In genomic region chr4:41635906-41636305, GRCm38 (mm10) we compare ENCODE assay signal across 13 mouse cellular contexts. TPM values are rescaled to one million over a fixed set of nuclear protein-coding genes. Genes with fewer than 3 reads are reported as not detected.
DNase-seq lines count a peak whose midpoint lies in the region; ATAC-seq and TF ChIP-seq lines count a peak whose summit lies in the region.
"Had no signal": no experiment of that assay in that cellular context is flagged by ENCODE, and none has a peak within 500 bp of the region (broad histone marks: within the 10 kb centered on the region; RNA-seq: fewer than 3 reads in every experiment).

No protein-coding gene starts in this region.

- peaks cover 34% of the 10 kb centered on the region for H3K27me3 ChIP-seq in heart, embryonic 10.5 days (ENCODE audit: insufficient read depth, poor library complexity, severe bottlenecking)
- peaks cover 2% of the 10 kb centered on the region; the same call in 1 of the 2 replicates for H3K27me3 ChIP-seq in midbrain, embryonic 11.5 days (ENCODE audit: control insufficient read depth, insufficient read depth, low read length)
- H3K27me3 ChIP-seq in midbrain, embryonic 16.5 days (ENCODE audit: control insufficient read depth, insufficient read depth, low read depth, low read length), result no peaks in the 10 kb centered on the region
- H3K27me3 ChIP-seq in limb, embryonic 11.5 days (ENCODE audit: control insufficient read depth, insufficient read depth, low read length), result peaks cover 9% of the 10 kb centered on the region; the same call in 1 of the 2 replicates

- WGBS in heart, embryonic 10.5 days, result 48% methylated on average over 2 of the region's 2 CpGs
- 58% methylated on average over 2 of the region's 2 CpGs for WGBS in midbrain, embryonic 11.5 days
- WGBS in midbrain, embryonic 16.5 days, result 67% methylated on average over 2 of the region's 2 CpGs
- WGBS in limb, embryonic 11.5 days, result 39% methylated on average over 2 of the region's 2 CpGs

- intact Hi-C loops in left cerebral cortex, adult 2 months (cut with DNase I), result no loop called here

- H3K9ac ChIP-seq in midbrain, embryonic 11.5 days (ENCODE audit: low read length), result no peak overlapping the region
- no peak overlapping the region for H3K9ac ChIP-seq in midbrain, embryonic 16.5 days (ENCODE audit: low read depth, low read length)
- H3K9ac ChIP-seq in limb, embryonic 11.5 days (ENCODE audit: low read length), result no peak overlapping the region

- peak overlapping the region; percentile 11 for H3K27ac ChIP-seq in heart, embryonic 10.5 days
- H3K27ac ChIP-seq in midbrain, embryonic 11.5 days (ENCODE audit: low read depth, low read length), result no peak overlapping the region
- no peak overlapping the region for H3K27ac ChIP-seq in midbrain, embryonic 16.5 days (ENCODE audit: low read length)
- no peak overlapping the region for H3K27ac ChIP-seq in limb, embryonic 11.5 days (replicated peaks; ENCODE audit: low read depth, low read length)
- no peak overlapping the region for H3K27ac ChIP-seq in left cerebral cortex, adult 2 months
- H3K27ac ChIP-seq: macrophage had no signal

- H3K4me3 ChIP-seq in heart, embryonic 10.5 days, result no peak overlapping the region
- no peak overlapping the region for H3K4me3 ChIP-seq in midbrain, embryonic 11.5 days (ENCODE audit: low read depth, low read length)
- no peak overlapping the region for H3K4me3 ChIP-seq in midbrain, embryonic 16.5 days (ENCODE audit: low read depth, low read length)
- no peak overlapping the region for H3K4me3 ChIP-seq in limb, embryonic 11.5 days (ENCODE audit: low read depth, low read length)
- no peak overlapping the region for H3K4me3 ChIP-seq in left cerebral cortex, adult 2 months

- TF ChIP-seq CTCF in left cerebral cortex, adult 2 months (IDR thresholded peaks at IDR 0.05), result no peak

- DNase-seq in heart, embryonic 10.5 days (ENCODE audit: low spot score), result no peak
- no peak for DNase-seq in heart, adult 18-20 months
- DNase-seq in midbrain, embryonic 11.5 days (ENCODE audit: low spot score, missing footprints), result peak; percentile 85
- peak; percentile 82 for DNase-seq in limb, embryonic 11.5 days (ENCODE audit: low spot score)
- DNase-seq in retina, embryonic 14.5 days (ENCODE audit: low spot score), result peak; percentile 57
- no peak for DNase-seq in left cerebral cortex, adult 2 months (ENCODE audit: extremely low spot score in 1 of 2, low spot score in 2 of 2)
- DNase-seq: adrenal gland, postnatal 25 days; cerebellum, adult 18-20 months; right cerebral cortex, postnatal 4 days had no signal

- peaks cover 6% of the 10 kb centered on the region; the same call in 1 of the 2 replicates for H3K36me3 ChIP-seq in heart, embryonic 10.5 days
- no peaks in the 10 kb centered on the region for H3K36me3 ChIP-seq in midbrain, embryonic 11.5 days (ENCODE audit: control insufficient read depth, insufficient read depth, low read length)
- H3K36me3 ChIP-seq in midbrain, embryonic 16.5 days (ENCODE audit: control insufficient read depth, insufficient read depth, low read length), result no peaks in the 10 kb centered on the region; the same call in 1 of the 2 replicates
- H3K36me3 ChIP-seq in limb, embryonic 11.5 days (ENCODE audit: control insufficient read depth, insufficient read depth, low read length), result no peaks in the 10 kb centered on the region; the same call in 1 of the 2 replicates

- ATAC-seq in midbrain, embryonic 11.5 days (ENCODE audit: low FRiP score), result no peak
- no peak for ATAC-seq in midbrain, embryonic 16.5 days
- ATAC-seq in limb, embryonic 11.5 days (ENCODE audit: insufficient number of reproducible peaks, low FRiP score, low TSS enrichment, low read depth), result peak; percentile 33; the same call in 1 of the 2 replicates
- no peak for ATAC-seq in granulocyte monocyte progenitor cell, adult 5-6 weeks (replicated peaks; ENCODE audit: poor library complexity, severe bottlenecking)
- ATAC-seq: forebrain, embryonic 14.5 days had no signal

- no peak overlapping the region for H3K4me2 ChIP-seq in midbrain, embryonic 11.5 days
- H3K4me2 ChIP-seq in midbrain, embryonic 16.5 days (ENCODE audit: low read length), result no peak overlapping the region
- H3K4me2 ChIP-seq in limb, embryonic 11.5 days (ENCODE audit: low read depth, severe bottlenecking), result no peak overlapping the region

- peaks cover 57% of the 10 kb centered on the region for H3K4me1 ChIP-seq in heart, embryonic 10.5 days
- H3K4me1 ChIP-seq in midbrain, embryonic 11.5 days (ENCODE audit: control insufficient read depth, insufficient read depth, low read length), result peaks cover 56% of the 10 kb centered on the region
- peaks cover 41% of the 10 kb centered on the region for H3K4me1 ChIP-seq in midbrain, embryonic 16.5 days (ENCODE audit: control insufficient read depth, insufficient read depth, low read length)
- peaks cover 43% of the 10 kb centered on the region for H3K4me1 ChIP-seq in limb, embryonic 11.5 days (ENCODE audit: control insufficient read depth, insufficient read depth, low read length)

- no peaks in the 10 kb centered on the region for H3K9me3 ChIP-seq in heart, embryonic 10.5 days
- no peaks in the 10 kb centered on the region for H3K9me3 ChIP-seq in midbrain, embryonic 11.5 days (ENCODE audit: control insufficient read depth, low read length)
- H3K9me3 ChIP-seq in midbrain, embryonic 16.5 days (replicated peaks; ENCODE audit: control insufficient read depth, low read length, poor library complexity, severe bottlenecking), result no peaks in the 10 kb centered on the region
- H3K9me3 ChIP-seq in limb, embryonic 11.5 days (ENCODE audit: control insufficient read depth, low read length), result no peaks in the 10 kb centered on the region

RNA-seq across cellular contexts. Expression of gene Enho, which starts 4.2 kb away (rescaled TPM):
- polyA plus RNA-seq in heart, embryonic 10.5 days (2016; fragmentation: Nextera tagmentation; extraction: Ambion mirVana), result 5.3 and 8.9 TPM in 2 replicates
- total RNA-seq in heart, adult 18-20 months (2021), result 10 to 100 TPM in 1 of 2 experiments, 1 to 10 TPM in 1; 9.7 to 11.0 TPM
- 30.4 and 32.9 TPM in 2 replicates for polyA plus RNA-seq in midbrain, embryonic 11.5 days (2014; fragmentation: Nextera tagmentation; extraction: Ambion mirVana)
- 103 and 120 TPM in 2 replicates for polyA plus RNA-seq in midbrain, embryonic 16.5 days (2015; fragmentation: Nextera tagmentation; extraction: Ambion mirVana)
- polyA plus RNA-seq in limb, embryonic 11.5 days (2014; fragmentation: Nextera tagmentation; extraction: Ambion mirVana), result 20.8 and 22.5 TPM in 2 replicates
- not detected in 2 replicates for total RNA-seq in granulocyte monocyte progenitor cell, adult 5-6 weeks (2014; fragmentation: Nextera tagmentation)
- total RNA-seq in granulocyte monocyte progenitor cell, adult 5-6 weeks (2017), result not detected in 2 replicates
- 10 to 100 TPM; 58.0 to 63.3 TPM for total RNA-seq in left cerebral cortex, adult 2 months (2021)

Comparison
In these comparisons a context has a peak if more than half of its experiments do, and no peak if none do; other contexts are left out.
1. DNase-seq: peak in midbrain, embryonic 11.5 days (single experiment), limb, embryonic 11.5 days (single experiment) and retina, embryonic 14.5 days (single experiment); none in heart, embryonic 10.5 days (single experiment), heart, adult 18-20 months (0 of 2) and left cerebral cortex, adult 2 months (0 of 2).